Mouse (Mus musculus): ENCODE measurements at regions not wholly inside any gene's neighbourhood (a gene's known extent, or its start where the extent isn't known, plus 50 kb on each side); places are given as distances from the start of the nearest gene placed in this dataset.

- DNase-seq (ENCODE audit: low spot score): peak; percentile 37
- no peak overlapping the region for H3K4me3 ChIP-seq (ENCODE audit: low read depth, low read length)
- no peak overlapping the region for H3K4me2 ChIP-seq (replicated peaks; ENCODE audit: low read depth, low read length)
- H3K27ac ChIP-seq (ENCODE audit: low read depth, low read length): peak overlapping the region; percentile 65
- no peaks in the 10 kb centered on the region for H3K9me3 ChIP-seq (ENCODE audit: control insufficient read depth, low read length)
- 12% methylated on average over 9 of the region's 9 CpGs for WGBS
- no peaks in the 10 kb centered on the region for H3K4me1 ChIP-seq (replicated peaks; ENCODE audit: control insufficient read depth, insufficient read depth, low read length)
- H3K9ac ChIP-seq (ENCODE audit: low read depth, low read length): no peak overlapping the region
- H3K36me3 ChIP-seq (ENCODE audit: control insufficient read depth, insufficient read depth, low read length): no peaks in the 10 kb centered on the region
- H3K27me3 ChIP-seq (ENCODE audit: control insufficient read depth, insufficient read depth, low read length): no peaks in the 10 kb centered on the region
- peak; percentile 72 for ATAC-seq (ENCODE audit: low FRiP score)
Observed at GRCm38 (mm10) chr1:36003592-36003991, 64.6 kb upstream of the Hs6st1 start.

DNA sequence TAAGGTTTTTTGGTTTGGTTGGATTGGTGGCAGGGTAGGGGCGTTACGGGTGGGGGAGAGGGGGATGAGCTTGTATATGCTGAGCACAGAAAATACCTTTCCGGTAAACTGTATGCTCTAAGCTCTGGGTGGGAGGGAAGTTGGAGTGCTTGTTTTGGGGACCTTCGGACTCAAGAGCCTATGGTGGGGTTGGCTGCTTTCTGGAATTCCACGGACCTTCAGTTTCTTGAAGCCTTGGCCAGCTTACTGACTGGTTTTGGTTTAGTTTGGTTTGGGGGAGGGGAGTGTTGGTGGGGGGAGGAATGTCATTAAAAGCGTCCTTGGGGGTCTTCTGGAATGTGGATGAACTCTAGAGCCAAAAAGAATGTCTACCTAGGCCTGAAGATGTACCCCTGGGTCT lies 59.6 kb upstream of the Hs6st1 start:
- Histone ChIP-seq H3K36me3 (ENCODE audit: control insufficient read depth, insufficient read depth, low read length) (no peaks in the 10 kb centered on the region), H3K4me2 (replicated peaks; ENCODE audit: low read depth, low read length) (no peak overlapping the region), H3K4me3 (ENCODE audit: low read depth, low read length) (no peak overlapping the region), H3K4me1 (replicated peaks; ENCODE audit: control insufficient read depth, insufficient read depth, low read length) (no peaks in the 10 kb centered on the region), H3K27me3 (ENCODE audit: control insufficient read depth, insufficient read depth, low read length) (no peaks in the 10 kb centered on the region), H3K27ac (ENCODE audit: low read depth, low read length) (no peak overlapping the region), H3K9ac (ENCODE audit: low read depth, low read length) (no peak overlapping the region), H3K9me3 (ENCODE audit: control insufficient read depth, low read length) (no peaks in the 10 kb centered on the region)
- WGBS: 88% methylated on average over 6 of the region's 6 CpGs
- DNase-seq (ENCODE audit: low spot score) (no peak), ATAC-seq (ENCODE audit: low FRiP score) (no peak)

DNA sequence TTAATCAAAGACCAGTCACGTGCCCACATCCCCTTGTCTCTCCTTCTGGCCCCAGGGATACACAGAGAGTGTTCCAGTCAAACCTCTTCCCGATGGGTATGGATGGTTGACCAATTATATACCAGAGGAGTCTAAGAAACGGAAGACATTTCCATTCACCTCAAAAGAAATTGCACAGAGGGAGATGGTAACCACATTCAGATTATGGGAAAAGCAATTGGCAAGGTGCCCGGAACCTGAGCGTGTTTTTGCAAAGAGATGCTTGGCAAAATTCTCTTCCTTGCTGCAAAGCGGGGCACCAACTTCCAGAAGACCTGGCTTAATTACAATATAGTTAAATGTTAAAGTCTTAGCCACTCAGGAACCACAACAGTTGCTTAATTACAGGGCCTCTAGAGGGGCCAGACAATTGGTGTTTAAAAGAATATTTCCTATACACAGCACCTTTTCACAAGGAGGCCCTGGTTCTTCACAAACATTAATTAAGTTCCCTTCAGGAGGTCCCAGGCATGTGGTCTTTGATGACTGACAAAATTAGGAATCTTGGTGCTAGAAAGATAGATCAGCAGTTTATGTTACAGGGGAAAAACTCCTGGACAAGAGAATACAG lies 59.1 kb upstream of the Hs6st1 start:
- H3K27ac ChIP-seq (ENCODE audit: low read depth, low read length): no peak overlapping the region
- no peaks in the 10 kb centered on the region for H3K27me3 ChIP-seq (ENCODE audit: control insufficient read depth, insufficient read depth, low read length)
- DNase-seq (ENCODE audit: low spot score): no peak
- H3K4me2 ChIP-seq (replicated peaks; ENCODE audit: low read depth, low read length): no peak overlapping the region
- H3K4me3 ChIP-seq (ENCODE audit: low read depth, low read length): no peak overlapping the region
- no peak overlapping the region for H3K9ac ChIP-seq (ENCODE audit: low read depth, low read length)
- no peaks in the 10 kb centered on the region for H3K9me3 ChIP-seq (ENCODE audit: control insufficient read depth, low read length)
- ATAC-seq (ENCODE audit: low FRiP score): no peak
- WGBS: 87% methylated on average over 6 of the region's 6 CpGs
- no peaks in the 10 kb centered on the region for H3K36me3 ChIP-seq (ENCODE audit: control insufficient read depth, insufficient read depth, low read length)
- no peaks in the 10 kb centered on the region for H3K4me1 ChIP-seq (replicated peaks; ENCODE audit: control insufficient read depth, insufficient read depth, low read length)

- Histone ChIP-seq H3K4me3 (ENCODE audit: low read depth, low read length) (no peak overlapping the region), H3K9me3 (ENCODE audit: control insufficient read depth, low read length) (no peaks in the 10 kb centered on the region), H3K27ac (ENCODE audit: low read depth, low read length) (no peak overlapping the region), H3K4me1 (replicated peaks; ENCODE audit: control insufficient read depth, insufficient read depth, low read length) (no peaks in the 10 kb centered on the region), H3K9ac (ENCODE audit: low read depth, low read length) (no peak overlapping the region), H3K27me3 (ENCODE audit: control insufficient read depth, insufficient read depth, low read length) (no peaks in the 10 kb centered on the region), H3K4me2 (replicated peaks; ENCODE audit: low read depth, low read length) (no peak overlapping the region), H3K36me3 (ENCODE audit: control insufficient read depth, insufficient read depth, low read length) (no peaks in the 10 kb centered on the region)
- DNase-seq (ENCODE audit: low spot score) (no peak), ATAC-seq (ENCODE audit: low FRiP score) (no peak)
- 80% methylated on average over 7 of the region's 7 CpGs for WGBS
Observed at GRCm38 (mm10) chr1:36010151-36010550, 58.0 kb upstream of the Hs6st1 start.

DNA sequence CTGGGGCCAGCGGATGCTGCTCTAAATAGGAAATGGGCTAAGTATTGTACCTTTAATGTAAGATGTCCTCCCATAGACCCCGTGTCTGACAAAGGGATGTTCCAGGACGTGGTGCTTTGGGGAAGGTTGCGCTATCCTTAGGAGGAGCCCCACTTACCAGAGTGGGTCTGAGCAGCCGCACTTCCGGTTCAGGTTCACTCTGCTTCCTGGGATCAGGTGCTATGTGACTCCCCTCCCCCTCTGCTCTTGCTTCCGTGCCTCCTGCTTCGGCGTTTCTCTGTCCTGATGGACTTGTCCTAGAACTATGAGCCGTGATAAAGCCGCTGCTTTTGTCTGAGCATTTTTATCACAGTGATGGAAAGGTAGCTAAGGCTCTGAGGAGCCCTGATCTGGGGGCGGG lies 57.4 kb upstream of the Hs6st1 start:
- Histone ChIP-seq H3K4me2 (replicated peaks; ENCODE audit: low read depth, low read length) (no peak overlapping the region), H3K27me3 (ENCODE audit: control insufficient read depth, insufficient read depth, low read length) (no peaks in the 10 kb centered on the region), H3K9me3 (ENCODE audit: control insufficient read depth, low read length) (no peaks in the 10 kb centered on the region), H3K4me3 (ENCODE audit: low read depth, low read length) (no peak overlapping the region), H3K27ac (ENCODE audit: low read depth, low read length) (no peak overlapping the region), H3K9ac (ENCODE audit: low read depth, low read length) (no peak overlapping the region), H3K4me1 (replicated peaks; ENCODE audit: control insufficient read depth, insufficient read depth, low read length) (no peaks in the 10 kb centered on the region), H3K36me3 (ENCODE audit: control insufficient read depth, insufficient read depth, low read length) (no peaks in the 10 kb centered on the region)
- 85% methylated on average over 12 of the region's 12 CpGs for WGBS
- no peak for DNase-seq (ENCODE audit: low spot score)
- ATAC-seq (ENCODE audit: low FRiP score): no peak

- no peaks in the 10 kb centered on the region for H3K9me3 ChIP-seq (ENCODE audit: control insufficient read depth, low read length)
- H3K9ac ChIP-seq (ENCODE audit: low read depth, low read length): no peak overlapping the region
- H3K27ac ChIP-seq (ENCODE audit: low read depth, low read length): no peak overlapping the region
- H3K4me1 ChIP-seq (replicated peaks; ENCODE audit: control insufficient read depth, insufficient read depth, low read length): peaks cover 6% of the 10 kb centered on the region
- no peaks in the 10 kb centered on the region for H3K27me3 ChIP-seq (ENCODE audit: control insufficient read depth, insufficient read depth, low read length)
- no peak overlapping the region for H3K4me3 ChIP-seq (ENCODE audit: low read depth, low read length)
- H3K4me2 ChIP-seq (replicated peaks; ENCODE audit: low read depth, low read length): no peak overlapping the region
- 83% methylated on average over 9 of the region's 9 CpGs for WGBS
- ATAC-seq (ENCODE audit: low FRiP score): no peak
- DNase-seq (ENCODE audit: low spot score): no peak
- no peaks in the 10 kb centered on the region for H3K36me3 ChIP-seq (ENCODE audit: control insufficient read depth, insufficient read depth, low read length)
Observed at GRCm38 (mm10) chr1:36012081-36012765, 56.0 kb upstream of the Hs6st1 start.

DNA sequence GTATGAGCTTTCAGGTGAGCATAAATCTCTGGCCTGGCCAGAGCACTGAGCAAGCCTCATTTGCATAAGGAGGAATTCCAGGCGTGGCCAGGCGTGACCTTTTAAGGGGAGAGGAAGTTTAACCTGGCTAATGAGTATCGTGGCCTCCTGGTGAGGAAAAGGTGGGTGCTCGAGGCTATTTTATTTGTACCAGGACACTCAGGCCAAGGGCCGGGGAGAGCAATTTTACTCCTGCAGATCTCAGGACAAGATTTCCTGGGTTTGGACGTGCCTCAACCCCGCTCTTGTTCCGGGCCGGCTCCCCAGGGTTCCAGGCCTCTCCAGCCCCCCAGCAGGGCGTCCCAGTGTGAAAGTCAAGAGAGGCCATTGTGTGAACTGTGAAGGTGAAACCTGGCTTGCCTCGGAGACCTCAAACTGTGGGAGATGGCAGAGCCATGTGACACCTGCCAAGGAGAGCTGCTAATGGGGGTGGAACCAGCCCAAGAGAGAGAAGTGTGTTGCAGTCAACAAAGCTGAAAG lies 54.3 kb upstream of the Hs6st1 start:
- WGBS: 24% methylated on average over 11 of the region's 11 CpGs
- no peaks in the 10 kb centered on the region for H3K36me3 ChIP-seq (ENCODE audit: control insufficient read depth, insufficient read depth, low read length)

DNA sequence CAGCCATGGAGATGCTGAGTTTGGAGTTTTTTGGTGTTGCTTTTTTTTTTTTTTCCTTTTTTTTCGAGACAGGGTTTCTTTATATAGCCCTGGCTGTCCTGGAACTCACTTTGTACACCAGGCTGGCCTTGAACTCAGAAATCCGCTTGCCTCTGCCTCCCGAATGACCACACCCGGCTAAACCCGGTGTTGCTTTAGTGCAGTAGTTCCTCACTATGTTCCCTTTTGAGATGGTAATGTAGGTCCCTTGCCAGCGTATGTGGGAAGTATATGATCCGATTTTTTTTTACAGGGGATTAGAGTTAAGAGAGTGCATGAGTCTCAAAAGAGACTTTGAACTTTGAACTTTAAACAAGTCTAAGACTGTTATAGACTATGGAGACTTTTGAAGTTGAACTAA lies 53.8 kb upstream of the Hs6st1 start:
- Histone ChIP-seq H3K36me3 (ENCODE audit: control insufficient read depth, insufficient read depth, low read length) (no peaks in the 10 kb centered on the region), H3K4me2 (replicated peaks; ENCODE audit: low read depth, low read length) (no peak overlapping the region), H3K27ac (ENCODE audit: low read depth, low read length) (no peak overlapping the region), H3K27me3 (ENCODE audit: control insufficient read depth, insufficient read depth, low read length) (no peaks in the 10 kb centered on the region), H3K4me1 (replicated peaks; ENCODE audit: control insufficient read depth, insufficient read depth, low read length) (peaks cover 7% of the 10 kb centered on the region), H3K4me3 (ENCODE audit: low read depth, low read length) (no peak overlapping the region), H3K9ac (ENCODE audit: low read depth, low read length) (no peak overlapping the region), H3K9me3 (ENCODE audit: control insufficient read depth, low read length) (no peaks in the 10 kb centered on the region)
- no peak for DNase-seq (ENCODE audit: low spot score)
- WGBS: 71% methylated on average over 7 of the region's 7 CpGs
- ATAC-seq (ENCODE audit: low FRiP score): no peak

More for the DNA sequence above, 54.3 kb upstream of the Hs6st1 start:
- peaks cover 7% of the 10 kb centered on the region for H3K4me1 ChIP-seq (replicated peaks; ENCODE audit: control insufficient read depth, insufficient read depth, low read length)
- H3K27me3 ChIP-seq (ENCODE audit: control insufficient read depth, insufficient read depth, low read length): no peaks in the 10 kb centered on the region
- H3K9me3 ChIP-seq (ENCODE audit: control insufficient read depth, low read length): no peaks in the 10 kb centered on the region
- ATAC-seq (ENCODE audit: low FRiP score): no peak
- no peak for DNase-seq (ENCODE audit: low spot score)
- no peak overlapping the region for H3K4me3 ChIP-seq (ENCODE audit: low read depth, low read length)
- H3K4me2 ChIP-seq (replicated peaks; ENCODE audit: low read depth, low read length): no peak overlapping the region
- H3K9ac ChIP-seq (ENCODE audit: low read depth, low read length): no peak overlapping the region
- H3K27ac ChIP-seq (ENCODE audit: low read depth, low read length): no peak overlapping the region

- DNase-seq (ENCODE audit: low spot score): no peak
- no peak overlapping the region for H3K4me2 ChIP-seq (replicated peaks; ENCODE audit: low read depth, low read length)
- H3K9me3 ChIP-seq (ENCODE audit: control insufficient read depth, low read length): no peaks in the 10 kb centered on the region
- ATAC-seq (ENCODE audit: low FRiP score): no peak
- no peaks in the 10 kb centered on the region for H3K36me3 ChIP-seq (ENCODE audit: control insufficient read depth, insufficient read depth, low read length)
- H3K4me3 ChIP-seq (ENCODE audit: low read depth, low read length): no peak overlapping the region
- peaks cover 7% of the 10 kb centered on the region for H3K4me1 ChIP-seq (replicated peaks; ENCODE audit: control insufficient read depth, insufficient read depth, low read length)
- no peak overlapping the region for H3K9ac ChIP-seq (ENCODE audit: low read depth, low read length)
- WGBS: 87% methylated on average over 5 of the region's 5 CpGs
- no peaks in the 10 kb centered on the region for H3K27me3 ChIP-seq (ENCODE audit: control insufficient read depth, insufficient read depth, low read length)
- no peak overlapping the region for H3K27ac ChIP-seq (ENCODE audit: low read depth, low read length)
Observed at GRCm38 (mm10) chr1:36015210-36015609, 53.0 kb upstream of the Hs6st1 start.
